Mouse (Mus musculus) spleen, adult 18-20 months (tissue): ENCODE results near the gene Relch.
"Not testable (repeated sequence)": the region's sequence is repeated elsewhere in the genome, so short reads cannot be mapped to it uniquely, and the experiment has no call there.

Source experiments
- DNase-seq, 2 experiments: peaks; one replicate each; pipeline ENCODE4 v3.0.0; 2022; ENCODE audit warnings: mixed read lengths in 2 of 2

The Relch gene

DNA sequence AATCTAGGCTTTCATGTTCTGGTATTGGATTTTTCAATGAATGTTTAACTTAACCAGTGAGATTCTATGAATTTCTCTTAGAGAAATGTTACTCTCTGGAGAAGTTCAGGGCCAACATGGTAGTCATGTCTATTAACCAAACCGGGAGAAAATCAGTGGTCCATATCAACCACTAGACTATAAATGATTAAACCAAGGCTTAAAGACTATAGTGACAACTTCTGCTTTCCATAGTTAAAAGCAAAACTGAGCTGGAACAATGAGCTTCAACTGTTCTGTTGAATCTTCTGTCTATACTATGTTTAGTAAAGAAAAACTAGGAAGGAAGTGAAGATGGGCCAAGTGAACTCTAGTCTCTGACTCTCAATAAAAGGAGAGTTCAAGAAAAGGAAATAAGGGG is 82.8 kb downstream of the Relch start:
- DNase-seq = no peak

DNA sequence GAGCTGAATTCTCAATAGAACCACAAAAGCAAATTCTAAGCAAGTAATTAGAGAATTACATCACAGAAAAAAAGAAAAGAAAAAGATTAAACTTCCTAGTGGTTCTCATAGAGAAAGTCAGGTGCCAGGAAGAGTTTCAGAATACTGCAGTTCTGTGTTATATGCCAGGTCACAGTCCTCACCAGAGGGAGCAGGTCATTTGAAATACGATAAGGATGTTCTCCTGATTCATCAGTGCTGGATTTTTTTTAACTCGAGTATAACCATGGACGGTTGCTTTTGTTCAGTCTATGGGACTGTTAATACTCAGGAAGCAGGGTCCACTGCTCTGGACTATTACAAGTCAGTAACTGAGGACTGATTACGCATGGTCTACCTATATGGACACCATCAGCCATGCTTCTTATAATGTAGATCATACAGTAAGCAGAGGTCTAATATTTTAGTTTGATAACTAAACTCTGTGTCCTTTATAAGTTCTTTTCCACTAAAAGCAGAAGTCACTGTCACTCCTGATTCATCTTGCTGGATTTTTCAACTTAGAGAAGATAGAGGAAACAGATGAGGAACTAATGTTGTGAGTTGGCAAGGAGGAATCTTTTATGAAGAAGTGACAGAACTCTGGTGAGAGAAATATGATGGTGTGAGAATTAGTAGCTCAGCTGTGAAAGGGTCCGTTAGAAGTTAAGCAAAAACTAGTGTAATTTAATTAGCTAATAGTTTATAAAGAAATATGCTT is 83.4 kb downstream of the Relch start:
- DNase-seq = no peak

DNA sequence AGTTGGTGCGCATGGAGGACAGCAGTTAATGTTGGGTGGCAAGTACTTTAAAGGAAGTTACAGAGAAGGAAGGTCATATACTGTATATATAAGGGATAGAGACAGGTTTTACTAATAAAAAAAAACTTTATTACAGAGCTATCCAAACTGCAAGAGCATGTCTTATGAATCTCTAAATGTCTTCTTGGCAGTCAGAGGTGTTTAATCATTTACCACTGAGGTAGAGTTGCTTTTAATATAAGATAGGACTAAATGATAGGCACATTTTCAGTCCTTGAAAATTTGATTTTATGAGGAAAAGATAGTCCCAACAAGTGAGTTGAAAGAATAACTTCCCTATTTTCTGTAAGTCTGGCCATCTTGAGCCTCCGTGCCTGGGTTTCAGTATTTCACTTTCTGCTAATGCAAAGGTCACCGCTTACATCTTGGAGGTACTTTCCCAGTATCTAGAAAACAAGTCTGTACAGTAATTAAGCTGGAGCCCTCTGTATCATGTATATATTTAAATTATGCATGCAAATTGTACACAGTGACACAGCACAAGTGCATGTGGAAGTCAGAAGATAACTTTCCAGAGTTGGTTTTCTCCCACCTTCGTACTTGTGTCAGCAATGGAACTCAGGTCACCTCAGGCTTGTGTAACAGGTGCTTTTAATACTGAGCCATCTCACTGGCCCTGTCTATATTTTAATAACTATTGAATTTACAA is 84.6 kb downstream of the Relch start:
- DNase-seq = no peak

DNA sequence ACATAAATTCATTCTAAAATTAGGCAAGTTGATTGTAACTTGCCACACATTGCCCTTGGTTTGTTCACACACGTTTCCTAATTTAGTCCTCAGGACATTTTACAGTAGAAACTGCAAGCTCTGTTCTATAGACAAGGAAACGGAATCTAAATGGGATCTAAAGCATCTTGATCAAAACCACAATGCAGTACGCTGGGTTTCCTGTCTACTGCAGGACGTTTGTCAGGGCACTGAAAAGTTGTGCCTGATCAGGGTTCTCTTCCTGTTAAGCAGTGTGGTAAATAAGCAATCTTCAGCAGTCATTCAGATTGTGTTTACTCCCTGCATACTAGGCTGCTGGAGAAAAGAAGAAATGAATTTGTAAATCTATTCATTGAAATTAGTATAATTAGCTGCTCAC is 88.5 kb downstream of the Relch start:
- DNase-seq = no peak

GRCm38 (mm10) chr1:105752944-105753343 is 89.3 kb downstream of the Relch start:
- no peak for DNase-seq

- no peak for DNase-seq
Observed at GRCm38 (mm10) chr1:105758798-105759197, 95.1 kb downstream of the Relch start.

GRCm38 (mm10) chr1:105759422-105760165 is 95.9 kb downstream of the Relch start:
- no peak for DNase-seq

DNA sequence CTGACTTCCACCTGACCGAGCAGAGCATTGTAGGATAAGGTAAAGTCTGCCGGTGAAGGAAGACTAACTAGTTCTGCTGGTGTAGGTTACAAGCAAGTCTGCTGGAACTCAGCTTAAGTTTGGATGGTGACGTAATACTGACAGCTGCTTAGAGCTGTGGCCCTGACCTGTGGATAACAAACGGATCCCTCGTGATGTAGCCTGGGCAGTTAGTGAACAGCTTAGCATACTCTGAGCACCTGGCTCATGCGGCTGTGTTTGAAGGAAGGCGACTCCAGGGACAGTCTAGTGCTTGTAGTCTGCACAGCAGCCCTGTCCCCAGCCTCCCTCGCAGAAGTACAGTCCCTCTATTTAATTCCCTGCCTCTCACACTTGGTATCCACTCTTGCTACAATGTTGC is 101.9 kb downstream of the Relch start:
- DNase-seq = no peak

DNA sequence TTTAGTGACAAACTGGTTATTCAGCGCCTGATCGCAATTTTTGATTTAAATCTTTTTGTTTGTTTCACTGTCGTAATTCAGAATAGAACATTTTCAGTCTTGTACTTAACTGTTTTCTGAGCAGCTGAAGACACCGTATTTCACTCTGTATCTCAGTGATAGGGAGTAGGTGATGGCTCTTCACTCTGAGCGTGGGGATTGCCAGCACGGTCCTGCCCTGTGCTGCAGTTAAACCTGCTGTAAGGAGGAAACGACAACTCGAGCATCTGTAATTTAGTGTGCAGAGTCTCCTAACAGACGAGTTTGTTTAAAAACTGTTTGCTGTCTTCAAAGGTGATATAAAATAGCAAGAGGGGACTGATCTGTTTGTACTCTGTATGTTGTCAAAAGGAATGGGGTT is 102.4 kb downstream of the Relch start:
- DNase-seq = not testable (repeated sequence)

GRCm38 (mm10) chr1:105768397-105768796 is 104.7 kb downstream of the Relch start:
- DNase-seq = no peak

GRCm38 (mm10) chr1:105770685-105771084 is 107.0 kb downstream of the Relch start:
- no peak for DNase-seq

- no peak for DNase-seq
Observed at GRCm38 (mm10) chr1:105776426-105776825, 112.8 kb downstream of the Relch start.

- DNase-seq = no peak
Observed at GRCm38 (mm10) chr1:105780079-105780456, 116.4 kb downstream of the Relch start.

DNA sequence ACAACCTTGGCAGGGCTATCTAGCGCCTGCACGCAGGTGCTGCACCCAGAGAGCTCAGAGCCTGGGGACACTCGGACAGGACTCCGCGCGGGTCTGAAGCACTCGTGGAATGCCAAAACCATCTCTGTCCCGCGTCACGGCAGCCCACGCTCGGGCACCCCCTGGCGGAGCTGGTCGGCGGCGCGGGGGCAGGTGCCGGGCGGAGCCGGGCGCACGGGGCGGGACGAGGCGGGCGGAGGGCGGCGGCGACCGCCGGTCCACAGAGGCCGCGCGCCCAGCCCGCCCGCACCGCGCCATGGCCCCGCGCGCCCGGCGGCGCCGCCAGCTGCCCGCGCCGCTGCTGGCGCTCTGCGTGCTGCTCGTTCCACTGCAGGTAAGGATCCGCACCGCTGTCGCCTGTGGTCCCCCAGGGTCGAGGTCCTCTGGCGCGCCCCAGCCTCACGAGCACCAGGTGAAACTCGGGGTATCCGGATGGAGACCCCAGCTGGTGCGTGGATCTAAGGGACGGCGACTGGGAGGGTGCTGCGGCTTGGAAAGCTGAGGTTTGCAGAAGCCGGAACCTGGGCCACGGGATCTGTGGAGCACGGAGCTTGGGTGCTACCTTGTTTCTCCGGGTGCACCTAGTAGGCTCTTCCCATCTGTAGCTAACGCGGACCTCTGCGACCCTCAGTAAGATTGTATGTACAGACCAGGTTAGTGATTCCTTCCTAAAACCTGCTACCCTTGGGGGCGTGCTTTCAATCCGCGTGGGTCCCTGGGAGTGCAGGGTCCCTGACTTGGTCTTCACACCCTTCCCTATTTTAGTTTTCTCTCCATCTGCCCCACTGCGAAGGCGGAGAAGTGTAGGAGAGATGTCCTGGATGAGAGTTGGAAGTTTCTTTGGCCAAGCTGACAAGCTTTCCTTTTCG is 117.0 kb downstream of the Relch start, which contains the start of gene Tnfrsf11a:
TSS of gene Tnfrsf11a (plus strand) at position 262 of the 908 bp plus-strand sequence.
- peak; percentile 16 to 53 for DNase-seq

GRCm38 (mm10) chr1:105781391-105782146 is 117.9 kb downstream of the Relch start:
- DNase-seq = no peak

GRCm38 (mm10) chr1:105784257-105785016 is 120.8 kb downstream of the Relch start:
- no peak for DNase-seq

DNA sequence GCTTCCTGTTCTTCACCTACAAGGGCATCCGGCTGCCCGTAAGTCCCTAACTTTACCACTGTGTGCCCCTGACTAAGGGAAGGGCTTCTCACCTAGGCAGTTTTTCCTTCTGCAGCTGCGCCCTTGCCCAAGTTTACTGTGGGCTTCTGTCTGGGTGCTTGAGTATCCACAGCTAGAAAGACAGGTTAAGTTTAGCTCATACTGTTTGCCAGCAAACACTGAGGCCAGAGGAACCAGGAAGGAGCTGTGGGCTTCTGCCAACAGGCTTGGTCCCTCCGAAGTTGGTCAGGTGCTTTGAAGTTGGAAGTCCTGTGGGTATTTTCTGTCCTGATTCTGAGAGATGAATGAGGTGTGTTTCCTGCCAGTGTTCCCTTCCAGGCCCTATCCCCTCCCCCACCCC is 121.5 kb downstream of the Relch start:
- DNase-seq = no peak

- no peak for DNase-seq
Observed at GRCm38 (mm10) chr1:105786731-105787357, 123.2 kb downstream of the Relch start.

DNA sequence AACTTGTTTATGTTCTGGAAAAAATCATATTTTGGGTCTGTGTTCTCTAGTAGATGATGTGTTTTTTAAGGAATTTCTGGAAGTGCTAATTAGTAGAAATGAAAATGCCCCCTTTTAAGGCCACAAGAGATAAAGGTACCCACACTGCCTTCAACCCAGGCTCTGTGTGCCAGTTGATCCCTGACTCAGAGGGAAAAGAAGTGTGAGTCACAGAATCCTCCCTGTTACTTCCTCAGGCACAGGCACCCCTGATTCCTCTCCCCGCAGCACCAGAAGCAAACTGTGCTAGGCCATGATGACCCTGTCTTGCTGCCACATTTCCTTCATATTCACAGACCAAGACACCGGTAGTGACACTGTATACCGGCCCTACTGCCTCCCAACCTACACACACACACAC is 126.4 kb downstream of the Relch start:
- DNase-seq = no peak

DNA sequence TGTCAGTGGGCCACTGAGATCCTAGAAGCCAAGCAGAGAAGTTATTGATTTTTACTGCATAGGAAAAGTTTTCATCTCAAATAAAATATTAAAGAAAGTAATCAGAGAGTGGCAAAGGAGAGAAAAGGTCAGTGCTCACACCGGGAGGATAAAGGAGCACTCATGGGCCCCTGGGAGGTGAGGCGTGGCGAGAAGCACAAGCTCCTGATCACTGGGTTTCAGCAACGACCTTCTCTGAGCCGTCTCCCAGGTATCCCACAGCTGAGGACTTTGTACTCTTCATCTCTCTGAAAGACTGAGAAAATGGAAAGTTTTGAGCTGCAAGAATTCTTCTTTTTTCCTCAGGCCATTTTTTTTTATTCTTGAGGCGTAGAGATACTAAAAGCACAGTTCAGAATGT is 131.0 kb downstream of the Relch start:
- no peak for DNase-seq

GRCm38 (mm10) chr1:105795705-105796104 is 132.0 kb downstream of the Relch start:
- DNase-seq = no peak
